9 mouse cellular contexts compared by ENCODE assay signal in the genomic region with DNA sequence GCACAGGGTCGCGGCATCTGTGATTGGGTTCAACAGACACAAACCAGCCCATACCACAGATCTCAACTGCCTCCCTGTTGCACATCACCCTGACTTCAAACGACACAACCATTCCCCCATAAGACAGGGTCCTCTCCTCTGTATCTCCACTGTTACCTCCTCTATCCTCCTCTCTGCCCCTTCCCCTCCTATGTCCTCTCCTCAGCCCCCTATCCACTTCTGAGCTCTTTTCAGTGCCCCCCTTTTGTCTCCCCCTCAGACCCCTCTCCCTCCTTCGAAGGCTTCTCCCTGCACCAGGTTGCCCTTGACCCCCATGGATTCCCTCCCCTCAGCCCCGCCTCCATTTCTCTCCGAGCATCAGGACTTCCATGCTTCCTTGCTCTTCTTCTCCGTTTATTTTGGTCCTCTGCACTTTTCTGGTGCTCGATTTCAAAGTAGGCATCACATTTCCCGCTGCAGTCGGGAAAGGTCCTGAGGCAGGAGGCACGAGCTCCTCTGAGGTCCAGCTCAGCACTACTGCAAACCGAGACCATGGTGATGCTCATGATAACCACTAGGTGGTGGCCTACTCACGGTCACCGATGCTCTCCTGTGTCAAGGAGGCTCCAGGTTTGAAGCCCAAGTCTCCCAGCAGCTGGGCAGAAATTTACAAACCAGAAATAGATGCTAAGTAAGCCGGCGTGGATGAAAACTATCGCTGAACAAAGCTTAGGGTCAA. TPM values are rescaled to one million over a fixed set of nuclear protein-coding genes. Genes with fewer than 3 reads are reported as not detected.
DNase-seq lines count a peak whose midpoint lies in the region; ATAC-seq and TF ChIP-seq lines count a peak whose summit lies in the region.
"Had no signal": no experiment of that assay in that cellular context is flagged by ENCODE, and none has a peak within 500 bp of the region (broad histone marks: within the 10 kb centered on the region; RNA-seq: fewer than 3 reads in every experiment).

No protein-coding gene starts in this region.

- H3K9me3 ChIP-seq in forebrain, embryonic 10.5 days: no peaks in the 10 kb centered on the region
- no peaks in the 10 kb centered on the region for H3K9me3 ChIP-seq in hindbrain, embryonic 11.5 days (ENCODE audit: control insufficient read depth, low read length)

- ATAC-seq in hindbrain, embryonic 11.5 days (ENCODE audit: low FRiP score): peak; percentile 92

- DNase-seq in heart, adult 8-10 months (ENCODE audit: low spot score): peak; percentile 33
- DNase-seq in heart, adult 11 months: no peak
- DNase-seq in c-Kit-positive CD71-positive TER-119-negative erythroid progenitor cells, embryonic 14.5 days (ENCODE audit: low read depth): peak; percentile 19
- DNase-seq in forebrain, embryonic 10.5 days (ENCODE audit: extremely low spot score, low spot score): peak; percentile 58
- peak; percentile 83 for DNase-seq in hindbrain, embryonic 11.5 days (ENCODE audit: low spot score)
- DNase-seq in layer of hippocampus, adult 2 months (ENCODE audit: low spot score in 2 of 2): peak; percentile 63 to 66
- DNase-seq in lung, postnatal 10 days: peak; percentile 64
- DNase-seq in retina, postnatal 1 day: peak; percentile 82

- H3K36me3 ChIP-seq in forebrain, embryonic 10.5 days (replicated peaks): no peaks in the 10 kb centered on the region
- H3K36me3 ChIP-seq in hindbrain, embryonic 11.5 days (ENCODE audit: control insufficient read depth, insufficient read depth, low read length): no peaks in the 10 kb centered on the region

- H3K4me1 ChIP-seq in forebrain, embryonic 10.5 days: no peaks in the 10 kb centered on the region
- no peaks in the 10 kb centered on the region for H3K4me1 ChIP-seq in hindbrain, embryonic 11.5 days (replicated peaks; ENCODE audit: control insufficient read depth, insufficient read depth, low read length)

- peak; percentile 94 for TF ChIP-seq CTCF in layer of hippocampus, adult 2 months (conservative IDR thresholded peaks at IDR 0.05)

- peaks cover 22% of the 10 kb centered on the region for H3K27me3 ChIP-seq in forebrain, embryonic 10.5 days (ENCODE audit: poor library complexity, severe bottlenecking)
- 0 out of 2 replicates have a peak, but pooled peaks cover 4% of the 10 kb centered on the region for H3K27me3 ChIP-seq in hindbrain, embryonic 11.5 days (ENCODE audit: control insufficient read depth, insufficient read depth, low read length)

- H3K4me2 ChIP-seq in hindbrain, embryonic 11.5 days (replicated peaks; ENCODE audit: low read depth, low read length): no peak overlapping the region

- WGBS in forebrain, embryonic 10.5 days: 20% methylated on average over 17 of the region's 17 CpGs
- 18% methylated on average over 17 of the region's 17 CpGs for WGBS in hindbrain, embryonic 11.5 days

- no peak overlapping the region for H3K27ac ChIP-seq in forebrain, embryonic 10.5 days
- H3K27ac ChIP-seq in hindbrain, embryonic 11.5 days (ENCODE audit: low read depth, low read length): no peak overlapping the region
- no peak overlapping the region for H3K27ac ChIP-seq in layer of hippocampus, adult 2 months
- H3K27ac ChIP-seq: macrophage had no signal

- H3K9ac ChIP-seq in hindbrain, embryonic 11.5 days (ENCODE audit: low read depth, low read length): no peak overlapping the region

- H3K4me3 ChIP-seq in forebrain, embryonic 10.5 days: 0 out of 2 replicates have a peak overlapping the region, but pooled peaks have one; percentile 7
- H3K4me3 ChIP-seq in hindbrain, embryonic 11.5 days (ENCODE audit: low read depth, low read length): no peak overlapping the region
- H3K4me3 ChIP-seq in layer of hippocampus, adult 2 months: no peak overlapping the region

RNA-seq across cellular contexts. Expression of a gene that starts 7.9 kb away (rescaled TPM):
- total RNA-seq in heart, adult 8-10 months (2022): not detected
- polyA plus RNA-seq in forebrain, embryonic 10.5 days (2016; fragmentation: Nextera tagmentation; extraction: Ambion mirVana): not detected in 2 replicates
- not detected in 2 replicates for polyA plus RNA-seq in hindbrain, embryonic 11.5 days (2014; fragmentation: Nextera tagmentation; extraction: Ambion mirVana)
- 1 to 10 TPM in 1 of 2 experiments, not detected in 1; 1.2 TPM for total RNA-seq in layer of hippocampus, adult 2 months (2021)
- polyA plus RNA-seq: macrophage had no signal

RNA-seq across cellular contexts. Expression of a gene that starts 18.8 kb away (rescaled TPM):
- under 1 TPM in 1 of 4 experiments, not detected in 3; 0.16 TPM for total RNA-seq in heart, adult 8-10 months (2022)
- polyA plus RNA-seq in forebrain, embryonic 10.5 days (2016; fragmentation: Nextera tagmentation; extraction: Ambion mirVana): not detected in 2 replicates
- 0.06 and 0.19 TPM in 2 replicates for polyA plus RNA-seq in hindbrain, embryonic 11.5 days (2014; fragmentation: Nextera tagmentation; extraction: Ambion mirVana)
- 10 to 100 TPM; 15.5 to 16.6 TPM for total RNA-seq in layer of hippocampus, adult 2 months (2021)
- polyA plus RNA-seq: macrophage had no signal

RNA-seq across cellular contexts. Expression of a gene that starts 40.0 kb away (rescaled TPM):
- total RNA-seq in heart, adult 8-10 months (2022): 10 to 100 TPM; 10.6 to 17.6 (median 15.3) TPM
- polyA plus RNA-seq in forebrain, embryonic 10.5 days (2016; fragmentation: Nextera tagmentation; extraction: Ambion mirVana): 65.0 and 73.5 TPM in 2 replicates
- polyA plus RNA-seq in hindbrain, embryonic 11.5 days (2014; fragmentation: Nextera tagmentation; extraction: Ambion mirVana): 35.4 and 37.8 TPM in 2 replicates
- 10 to 100 TPM; 60.1 to 61.6 TPM for total RNA-seq in layer of hippocampus, adult 2 months (2021)

RNA-seq across cellular contexts. Expression of a gene that starts 42.7 kb away (rescaled TPM):
- total RNA-seq in heart, adult 8-10 months (2022): 1 to 10 TPM; 1.2 to 2.0 (median 1.2) TPM
- polyA plus RNA-seq in forebrain, embryonic 10.5 days (2016; fragmentation: Nextera tagmentation; extraction: Ambion mirVana): 9.5 and 12.4 TPM in 2 replicates
- polyA plus RNA-seq in hindbrain, embryonic 11.5 days (2014; fragmentation: Nextera tagmentation; extraction: Ambion mirVana): 11.7 and 12.4 TPM in 2 replicates
- 10 to 100 TPM; 44.7 to 49.4 TPM for total RNA-seq in layer of hippocampus, adult 2 months (2021)

RNA-seq across cellular contexts. Expression of a gene that starts 50.5 kb away (rescaled TPM):
- not detected for total RNA-seq in heart, adult 8-10 months (2022)
- polyA plus RNA-seq in forebrain, embryonic 10.5 days (2016; fragmentation: Nextera tagmentation; extraction: Ambion mirVana): not detected in 2 replicates
- polyA plus RNA-seq in hindbrain, embryonic 11.5 days (2014; fragmentation: Nextera tagmentation; extraction: Ambion mirVana): not detected in 2 replicates
- under 1 TPM; 0.29 to 0.38 TPM for total RNA-seq in layer of hippocampus, adult 2 months (2021)
- polyA plus RNA-seq: macrophage had no signal

Comparison
In these comparisons a context has a peak if more than half of its experiments do, and no peak if none do; other contexts are left out.
1. RNA of a gene that starts 18.8 kb away (total RNA-seq): 15.5 to 16.6 TPM in layer of hippocampus, adult 2 months; 0.16 TPM in heart, adult 8-10 months; every median in the first group is over 10 times any median in the second.